Mouse (Mus musculus) brain, embryonic 14.5 days (tissue): ENCODE results near the gene Ehd3. TPM values are rescaled to one million over a fixed set of nuclear protein-coding genes. Genes with fewer than 3 reads are reported as not detected.

Experiments used
- DNase-seq: peaks from one replicate; pipeline ENCODE4 v3.0.0-alpha.2; 2011; ENCODE audit warnings: low read depth
- CTCF ChIP-seq: fragments of 200-500 bp; IDR thresholded peaks from 2 replicates; pipeline ENCODE4 v1.5.1; 2012; ENCODE audit warnings: inconsistent platforms, mild to moderate bottlenecking, moderate library complexity, borderline replicate concordance; ENCODE audit not compliant: insufficient read depth, insufficient read length; ENCODE audit errors: extremely low read depth
- POLR2A ChIP-seq: fragments of 200-500 bp; IDR thresholded peaks from 2 replicates; pipeline ENCODE4 v1.6.1; 2012; ENCODE audit warnings: mild to moderate bottlenecking, inconsistent platforms, borderline replicate concordance; ENCODE audit not compliant: poor library complexity, insufficient read depth, insufficient read length, severe bottlenecking; ENCODE audit errors: extremely low read depth
- polyA plus RNA-seq: library from polyadenylated mRNA; depleted of rRNA; stranded (reverse); fragments of >200 nt; gene quantifications from 2 replicates; pipeline ENCODE4 v1.2.3, GENCODE M21; 2012

Gene Ehd3
- polyA plus RNA-seq, 1 experiment: 19.5 TPM

- no peak for DNase-seq
- no peak for TF ChIP-seq CTCF
- no peak for TF ChIP-seq POLR2A
These were observed 9.2 kb downstream of the Ehd3 start for GRCm38 (mm10) chr17:73813031-73813660.

GRCm38 (mm10) chr17:73814500-73815190 lies 10.7 kb downstream of the Ehd3 start:
- TF ChIP-seq CTCF: no peak
- no peak for TF ChIP-seq POLR2A
- no peak for DNase-seq

- no peak for TF ChIP-seq POLR2A
- no peak for TF ChIP-seq CTCF
- DNase-seq: no peak
These were observed 13.9 kb downstream of the Ehd3 start for GRCm38 (mm10) chr17:73817697-73818380.

DNA sequence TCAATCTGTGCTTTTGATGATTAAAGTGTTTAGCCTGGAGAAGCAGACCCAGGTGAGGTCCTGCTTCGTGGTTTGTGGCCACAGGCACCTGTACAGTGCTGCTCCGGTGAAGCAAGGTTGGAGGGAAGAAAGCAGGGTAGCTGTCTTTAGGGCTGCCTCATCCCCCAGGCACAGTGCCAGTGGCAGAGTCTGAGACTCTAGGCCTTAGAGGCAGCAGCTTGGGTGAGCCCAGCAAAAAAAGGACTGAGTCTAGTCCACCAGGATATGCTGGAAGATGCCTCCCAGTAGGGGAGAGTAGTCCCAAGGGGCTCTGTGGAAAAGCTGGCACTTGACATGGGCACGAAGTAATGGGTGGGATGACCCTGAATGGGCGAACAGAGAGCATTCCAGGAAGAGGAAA lies 15.0 kb downstream of the Ehd3 start:
- no peak for DNase-seq
- TF ChIP-seq CTCF (no peak), POLR2A (no peak)

DNA sequence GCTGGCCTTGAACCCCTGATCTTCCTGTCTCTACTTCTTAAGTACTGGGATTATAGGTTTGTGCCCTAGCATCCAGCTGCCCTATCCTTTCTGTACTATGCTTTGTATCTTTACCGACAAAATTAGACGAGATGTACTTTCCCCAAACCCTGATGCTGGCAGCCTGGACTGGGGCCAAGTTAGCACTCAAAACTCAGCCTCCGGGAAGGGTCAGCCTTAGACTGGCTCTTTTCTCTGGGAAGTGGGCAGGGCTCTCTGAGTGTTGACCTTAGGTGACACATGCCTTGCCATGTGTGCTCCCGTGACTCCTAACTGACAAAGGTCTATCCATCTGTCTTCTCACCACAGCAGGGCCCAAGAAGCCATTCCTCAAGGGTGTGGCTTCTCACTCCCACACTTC lies 16.8 kb downstream of the Ehd3 start:
- DNase-seq: no peak
- no peak for TF ChIP-seq POLR2A

GRCm38 (mm10) chr17:73822255-73822654 lies 18.3 kb downstream of the Ehd3 start:
- DNase-seq: no peak
- TF ChIP-seq CTCF: no peak
- TF ChIP-seq POLR2A: no peak

- peak; percentile 53 for DNase-seq
- TF ChIP-seq POLR2A: no peak
- TF ChIP-seq CTCF: no peak
These were observed 19.4 kb downstream of the Ehd3 start for GRCm38 (mm10) chr17:73823121-73824021.

- no peak for DNase-seq
- TF ChIP-seq POLR2A: no peak
- no peak for TF ChIP-seq CTCF
These were observed 20.0 kb downstream of the Ehd3 start for GRCm38 (mm10) chr17:73824022-73824340.

- no peak for TF ChIP-seq POLR2A
- no peak for TF ChIP-seq CTCF
- DNase-seq: no peak
These were observed 22.2 kb downstream of the Ehd3 start for GRCm38 (mm10) chr17:73826106-73826505.

DNA sequence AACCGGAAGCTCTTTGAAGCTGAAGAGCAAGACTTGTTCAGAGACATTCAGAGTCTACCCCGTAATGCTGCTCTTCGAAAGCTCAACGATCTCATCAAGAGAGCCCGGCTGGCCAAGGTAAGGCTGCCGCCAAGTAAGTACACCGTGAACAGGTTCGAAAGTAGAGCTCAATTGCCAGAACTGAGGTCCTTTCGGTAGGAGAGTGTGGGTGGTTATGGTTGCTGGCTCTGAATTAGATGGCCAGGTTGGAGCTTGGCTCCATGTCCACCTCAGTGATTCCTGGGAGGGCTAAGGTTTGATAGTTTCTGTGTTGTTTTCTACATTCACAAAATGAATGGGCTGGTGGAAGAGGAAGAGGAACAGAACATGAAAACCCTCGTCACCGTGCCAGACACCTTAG lies 23.5 kb downstream of the Ehd3 start:
- no peak for DNase-seq
- TF ChIP-seq CTCF: no peak
- no peak for TF ChIP-seq POLR2A

GRCm38 (mm10) chr17:73830511-73830910 lies 26.6 kb downstream of the Ehd3 start:
- TF ChIP-seq POLR2A (no peak), CTCF (no peak)
- no peak for DNase-seq
